Mouse (Mus musculus) induced T-regulatory cell, adult 2 months (primary cell): Measurements from ENCODE around the gene Slc45a1.
"Not testable (repeated sequence)": the region's sequence is repeated elsewhere in the genome, so short reads cannot be mapped to it uniquely, and the experiment has no call there.

Experiments
- DNase-seq: peaks from one replicate; pipeline ENCODE4 v3.0.0-alpha.2; 2012; ENCODE audit warnings: low read depth

The Slc45a1 gene

DNA sequence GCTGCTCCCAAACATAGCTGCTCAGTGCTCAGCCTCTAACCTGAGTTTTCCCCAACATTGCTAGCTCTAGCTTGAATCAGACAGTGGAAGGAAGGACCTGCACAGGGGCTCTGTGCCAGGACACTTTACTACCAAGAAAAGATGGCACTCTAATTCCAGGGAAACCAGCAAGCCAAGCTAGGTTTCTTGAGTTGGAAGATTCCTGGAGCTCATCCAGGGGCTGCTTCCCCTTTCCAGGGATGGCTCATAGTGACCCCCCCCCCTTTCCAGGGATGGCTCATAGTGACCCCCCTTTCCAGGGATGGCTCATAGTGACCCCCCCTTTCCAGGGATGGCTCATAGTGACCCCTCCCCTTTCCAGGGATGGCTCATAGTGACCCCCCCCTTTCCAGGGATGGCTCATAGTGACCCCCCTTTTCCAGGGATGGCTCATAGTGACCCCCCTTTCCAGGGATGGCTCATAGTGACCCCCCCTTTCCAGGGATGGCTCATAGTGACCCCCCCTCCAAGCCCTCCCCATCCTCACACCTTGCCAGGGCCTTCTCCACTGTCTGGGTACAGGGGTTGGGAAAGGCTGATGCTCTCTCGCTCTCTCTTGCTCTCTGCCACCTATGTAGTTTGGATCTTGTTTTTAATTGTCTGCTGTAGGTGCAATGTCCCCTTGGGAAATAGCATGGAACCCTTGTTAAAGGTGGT, 48.5 kb downstream of the Slc45a1 start:
- DNase-seq: no peak

DNA sequence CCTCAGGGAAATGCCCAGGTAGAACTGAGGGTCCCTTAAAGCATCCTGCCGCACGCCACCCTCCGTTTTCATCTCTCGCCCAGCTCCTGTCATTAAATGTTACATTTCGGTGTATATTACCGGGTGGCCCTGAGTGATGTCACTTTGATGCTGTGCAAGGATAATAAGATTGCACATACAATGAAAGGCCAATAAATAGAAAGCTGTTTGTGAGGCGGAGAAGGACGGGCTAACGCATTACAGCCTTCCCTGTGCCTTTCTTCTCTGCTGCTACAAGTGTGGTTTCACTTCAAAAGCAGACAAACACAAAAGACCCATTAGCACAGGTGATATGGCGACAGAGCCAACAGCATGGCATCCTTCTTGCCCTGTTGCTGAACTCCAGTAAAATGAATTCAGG, 50.5 kb downstream of the Slc45a1 start:
- no peak for DNase-seq

DNA sequence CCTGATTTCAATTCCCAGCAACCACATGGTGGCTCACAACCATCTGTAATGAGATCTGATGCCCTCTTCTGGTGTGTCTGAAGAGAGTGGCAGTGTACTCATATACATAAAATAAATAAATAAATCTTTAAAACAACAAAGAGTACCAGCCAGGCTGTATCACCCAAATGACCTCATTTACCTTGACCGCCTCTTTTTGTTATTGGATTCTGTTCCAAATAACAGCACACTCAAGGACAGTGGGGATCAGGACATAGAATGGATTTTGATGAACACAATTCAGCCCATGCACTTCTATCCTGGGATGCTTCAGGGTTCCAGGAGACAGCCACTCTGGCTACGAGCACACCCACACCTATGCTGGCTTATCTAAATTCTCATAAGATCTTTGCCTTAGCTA, 51.5 kb downstream of the Slc45a1 start:
- DNase-seq: not testable (repeated sequence)

DNA sequence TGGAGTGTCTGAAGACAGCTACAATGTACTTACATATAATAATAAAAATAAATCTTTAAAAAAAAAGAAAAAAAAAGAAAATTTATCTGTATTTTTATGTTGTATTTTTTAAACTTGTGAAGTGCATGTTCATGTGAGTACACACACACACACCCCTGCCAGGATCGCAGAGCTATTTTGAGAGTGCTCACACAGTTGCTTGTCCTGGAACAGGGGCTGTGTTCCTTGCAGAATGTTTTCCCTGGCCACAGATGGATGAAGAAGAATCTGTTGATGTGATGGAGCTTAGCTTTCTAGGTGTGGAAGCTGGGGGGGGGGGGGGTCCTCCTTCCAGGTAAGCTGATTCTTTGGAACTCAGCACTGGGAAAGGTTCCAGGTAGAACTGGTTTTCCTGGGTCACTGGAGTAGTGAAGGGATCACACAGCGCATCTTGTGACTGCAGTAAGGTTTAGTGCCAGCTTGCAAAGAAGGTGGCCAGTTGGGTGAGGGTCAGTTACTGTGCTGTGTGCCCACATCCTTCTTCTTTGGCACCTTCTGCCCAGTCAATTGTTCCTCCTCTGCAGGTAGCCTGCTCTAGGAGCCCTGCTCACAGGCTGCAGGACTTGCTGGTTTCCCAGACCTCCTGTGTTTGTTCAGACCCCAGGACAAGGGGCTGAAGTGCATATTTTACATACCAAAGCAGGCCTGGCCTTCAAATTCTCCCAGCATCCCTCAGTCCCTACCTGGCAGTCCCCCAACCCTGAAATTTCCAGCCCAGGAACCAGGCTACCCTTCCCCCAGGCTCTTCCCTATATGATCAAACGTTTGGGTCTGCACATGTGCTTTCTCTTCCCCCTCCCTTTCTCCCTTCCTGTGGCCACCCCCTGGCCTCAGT, 52.6 kb downstream of the Slc45a1 start:
- DNase-seq: no peak

DNA sequence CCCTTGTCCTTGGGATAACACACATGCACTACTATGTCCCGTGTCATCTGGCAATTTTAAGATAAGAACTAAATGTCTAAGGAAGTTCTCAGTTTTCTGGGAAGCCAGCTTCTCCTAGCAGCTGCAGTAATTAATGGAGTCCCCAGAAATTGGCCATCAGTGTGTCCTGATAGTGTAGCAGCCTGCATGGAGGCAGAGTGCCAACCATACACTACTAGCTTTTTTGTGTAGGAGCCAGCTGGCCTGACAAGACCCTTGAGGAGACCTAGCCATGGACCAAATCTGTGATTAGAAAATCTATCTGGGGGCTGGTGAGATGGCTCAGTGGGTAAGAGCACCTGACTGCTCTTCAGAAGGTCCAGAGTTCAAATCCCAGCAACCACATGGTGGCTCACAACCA, 53.3 kb downstream of the Slc45a1 start:
- no peak for DNase-seq

DNA sequence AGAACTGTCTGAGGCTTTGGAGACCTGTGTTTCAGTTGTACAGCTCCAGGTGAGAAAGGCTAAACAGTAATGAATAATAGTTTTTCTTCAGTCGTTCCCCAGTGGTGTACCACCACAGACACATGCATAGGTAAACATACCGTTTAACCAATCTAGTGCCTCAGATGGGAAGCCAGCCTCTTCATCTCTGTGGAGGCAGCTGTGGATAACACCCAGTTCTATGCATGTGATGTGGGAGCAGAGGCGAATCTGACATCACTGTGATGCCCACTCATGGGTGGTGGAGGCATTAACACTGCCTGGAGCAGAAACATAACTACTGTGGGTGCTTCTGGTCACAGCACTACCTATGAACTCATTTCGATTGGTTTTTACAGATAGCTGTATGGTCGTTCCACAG, 56.0 kb downstream of the Slc45a1 start:
- no peak for DNase-seq

DNA sequence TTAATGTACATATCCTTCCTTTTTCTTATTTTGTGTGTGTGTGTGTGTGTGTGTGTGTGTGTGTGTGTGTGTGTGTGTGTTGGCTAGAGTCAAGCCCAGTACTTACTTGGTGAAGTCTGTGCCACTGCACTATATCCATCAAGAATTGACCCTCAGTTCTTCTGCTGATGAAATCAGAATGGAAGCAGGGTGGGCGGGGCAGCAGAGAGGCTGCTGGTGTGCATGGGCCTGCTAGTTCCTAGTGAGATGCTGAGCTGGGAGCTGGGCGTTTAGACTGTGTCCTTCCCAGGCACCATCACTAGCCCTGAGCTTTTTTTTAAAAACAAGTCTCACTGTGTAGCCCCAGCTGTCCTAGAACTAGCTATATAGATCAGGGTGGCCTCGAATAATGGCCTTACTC, 56.9 kb downstream of the Slc45a1 start:
- no peak for DNase-seq

DNA sequence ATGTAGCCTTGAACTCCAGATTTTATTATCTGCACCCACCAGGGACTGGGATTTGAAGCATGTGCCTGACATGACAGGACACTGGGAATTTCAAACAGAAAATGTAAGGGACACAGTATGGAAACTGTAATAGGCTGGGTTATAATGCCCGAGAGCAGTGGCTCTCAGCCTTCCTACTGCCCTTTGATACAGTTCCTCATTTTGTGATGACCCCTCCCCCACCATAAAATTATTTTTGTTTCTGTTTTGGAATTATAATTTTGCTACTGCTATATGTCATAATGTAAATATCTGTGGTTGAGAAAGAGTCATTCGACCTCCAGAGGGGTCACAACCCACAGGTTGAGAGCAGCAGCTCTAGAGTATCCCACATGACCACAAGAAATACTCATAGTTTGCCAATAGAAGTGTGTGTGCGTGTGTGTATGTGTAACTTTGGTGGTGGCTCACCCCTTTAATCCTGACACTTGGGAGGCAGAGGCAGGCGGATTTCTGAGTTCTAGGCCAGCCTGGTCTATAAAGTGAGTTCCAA, 57.6 kb downstream of the Slc45a1 start:
- DNase-seq: peak; percentile 54

DNA sequence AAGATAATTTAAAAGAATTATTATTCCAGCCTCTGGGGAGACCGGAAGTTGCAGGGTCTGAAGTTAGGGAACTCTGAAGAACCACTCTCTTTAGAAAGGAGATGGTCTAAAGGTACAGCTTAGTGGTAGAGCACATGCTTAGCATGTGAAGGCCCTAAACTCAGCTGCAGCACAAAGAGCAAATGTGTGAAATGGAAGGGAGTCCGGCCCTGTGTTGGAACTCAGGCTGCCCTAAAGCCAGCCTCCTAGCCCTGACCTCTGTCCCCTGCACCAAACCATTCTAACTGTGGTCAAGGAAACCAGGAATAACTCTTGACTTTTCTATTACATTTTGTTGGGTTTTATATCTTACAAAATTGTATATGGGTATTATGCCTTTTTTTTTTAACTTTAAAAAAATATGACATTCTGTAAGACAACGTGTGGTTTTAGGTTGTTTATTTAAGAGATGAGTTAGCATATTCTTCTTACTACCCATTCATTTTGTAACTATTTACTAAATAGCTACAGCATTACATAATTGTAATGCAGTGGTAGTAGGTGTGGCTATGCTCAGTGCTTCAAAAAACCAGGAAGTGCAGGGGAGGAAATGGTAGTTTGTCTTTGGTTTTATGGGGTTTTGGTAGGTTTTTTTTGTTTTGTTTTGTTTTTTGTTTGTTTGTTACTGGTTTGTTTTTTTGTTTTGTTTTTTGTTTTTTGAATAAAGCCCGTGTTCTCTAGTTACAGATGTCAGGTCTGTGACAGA, 58.3 kb downstream of the Slc45a1 start:
- DNase-seq: peak; percentile 57

DNA sequence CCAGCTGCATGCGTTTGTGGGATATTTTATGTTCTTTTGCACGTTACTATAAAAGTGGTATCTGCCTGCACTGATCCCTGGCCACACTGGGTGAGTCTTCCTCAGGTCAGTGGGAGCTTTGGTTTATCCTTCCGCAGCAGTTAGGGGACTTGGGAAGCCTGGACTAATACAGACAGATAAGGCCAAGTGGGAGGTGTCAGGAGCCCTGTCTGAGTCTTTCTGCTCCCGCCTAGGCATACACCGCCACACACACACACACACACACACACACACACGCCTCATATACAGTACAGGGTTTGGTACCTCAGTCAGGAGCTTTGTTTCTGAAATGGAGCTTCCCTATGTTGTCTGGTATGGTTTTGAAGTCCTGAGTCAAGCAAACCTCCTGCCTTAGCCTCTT, 59.9 kb downstream of the Slc45a1 start:
- no peak for DNase-seq

DNA sequence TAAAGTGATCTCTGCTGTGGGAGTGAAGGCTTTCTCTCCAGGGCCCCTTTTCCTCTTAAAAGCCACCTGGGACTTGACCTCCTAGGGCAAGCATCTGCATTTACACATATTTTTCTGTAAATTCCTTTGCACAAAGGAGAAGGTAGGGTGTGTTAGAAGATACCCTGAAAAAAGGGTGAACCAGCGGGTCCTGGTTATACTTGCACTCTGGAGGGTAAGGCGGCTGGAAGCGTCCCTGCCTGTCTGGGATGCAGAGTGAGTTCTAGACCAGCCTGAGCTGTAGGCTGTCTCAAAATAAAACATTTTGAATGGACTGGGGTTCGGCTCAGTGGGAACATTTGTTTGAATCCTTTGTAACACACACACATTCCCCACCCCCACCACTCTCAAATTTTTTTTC, 60.4 kb downstream of the Slc45a1 start:
- no peak for DNase-seq

DNA sequence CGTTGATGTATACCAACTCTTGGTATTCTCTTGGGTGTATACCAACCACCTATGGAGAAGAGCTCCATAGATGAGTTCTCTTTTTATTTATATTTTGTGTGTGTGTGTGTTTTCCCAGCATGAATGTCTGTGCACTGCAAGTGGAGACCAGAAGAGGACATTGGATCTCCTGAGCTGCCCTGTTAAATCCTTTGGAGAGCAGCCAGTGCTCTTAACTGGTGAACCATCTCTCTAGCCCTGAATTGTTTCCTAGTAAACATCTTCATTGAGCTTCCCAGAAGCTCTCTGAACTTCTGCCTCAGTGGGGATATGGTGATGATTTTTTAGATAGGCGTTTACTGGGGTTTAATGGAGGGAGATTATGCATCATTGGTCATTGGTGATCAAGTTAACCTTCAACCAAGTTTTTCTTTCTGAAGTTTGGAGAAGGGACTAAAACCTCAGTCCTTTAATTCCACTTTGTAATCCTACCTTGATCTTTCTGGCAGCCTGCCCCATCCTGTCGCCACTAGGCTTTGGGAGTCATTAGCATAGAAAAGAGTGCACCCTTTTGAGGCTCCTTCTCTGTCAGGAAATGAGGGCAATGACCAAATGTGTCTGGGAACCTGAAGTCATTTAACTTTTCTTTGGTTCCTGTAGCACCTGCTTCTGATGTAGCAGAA, 61.2 kb downstream of the Slc45a1 start:
- DNase-seq: no peak

DNA sequence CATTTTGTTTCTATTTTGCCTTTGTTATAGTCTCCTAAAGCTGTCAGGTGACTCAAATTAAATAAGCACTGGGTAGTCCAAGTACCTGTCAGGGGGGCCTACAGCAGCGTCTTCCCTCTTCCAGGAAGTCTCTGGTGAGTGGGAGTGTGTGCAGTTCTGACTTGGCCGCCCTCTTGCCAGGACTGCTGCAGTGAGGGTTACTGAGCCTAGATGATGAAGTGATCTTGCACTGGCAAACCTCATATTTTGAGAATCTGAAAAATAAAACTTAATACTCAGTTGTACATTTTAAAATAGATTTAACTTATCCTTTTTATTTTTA, 63.7 kb downstream of the Slc45a1 start:
- no peak for DNase-seq

DNA sequence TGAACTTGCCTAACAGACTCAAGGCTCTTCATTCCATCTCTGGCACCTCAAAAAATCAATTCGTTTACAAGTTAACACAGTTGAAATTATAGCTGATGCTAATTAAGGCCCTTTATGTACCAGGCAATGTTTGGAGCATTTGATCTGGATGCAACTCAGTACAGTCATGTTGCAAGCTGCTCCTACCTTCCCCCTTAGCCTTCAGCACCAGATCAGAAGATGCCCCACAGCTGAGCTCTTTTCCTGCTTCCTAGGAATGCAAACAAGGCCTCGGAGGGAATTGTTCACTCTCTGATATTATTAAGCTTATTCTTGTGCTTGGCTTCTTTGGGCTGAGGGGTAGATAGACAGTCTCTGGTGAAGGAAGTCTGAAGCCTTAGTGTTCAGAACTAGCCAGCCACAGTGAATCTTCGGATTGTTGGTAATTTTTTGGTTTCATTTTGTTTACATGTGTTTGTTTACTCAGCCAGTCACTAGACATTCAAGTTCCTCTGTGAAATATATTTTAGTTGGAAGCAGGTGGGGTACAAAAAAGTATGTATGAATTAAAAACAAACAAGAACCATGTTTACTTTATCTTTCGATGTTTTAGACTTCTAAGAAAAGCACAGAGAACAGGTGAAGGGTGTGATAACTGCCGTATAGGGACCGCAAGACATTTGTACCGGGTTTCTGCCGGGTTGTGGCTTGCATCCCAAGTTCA, 64.2 kb downstream of the Slc45a1 start:
- DNase-seq: peak; percentile 58

DNA sequence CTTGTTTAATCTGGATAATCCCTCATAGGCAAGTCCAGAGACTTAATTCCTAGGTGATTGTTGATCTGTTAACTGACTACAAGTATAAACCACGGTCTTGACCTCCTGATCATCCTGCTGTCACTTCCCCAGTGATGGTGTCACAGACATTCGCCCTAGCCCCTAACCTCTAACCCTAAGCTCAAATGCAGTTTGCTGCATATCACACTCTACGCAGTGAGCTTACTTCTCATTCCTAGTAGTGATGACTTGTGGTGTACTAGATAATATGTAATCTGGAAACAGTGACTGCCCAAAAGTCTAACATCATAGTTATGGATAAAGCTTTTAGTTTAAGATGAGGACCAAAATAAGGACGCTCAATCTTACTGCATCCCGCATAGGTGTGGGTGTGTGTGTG, 65.7 kb downstream of the Slc45a1 start:
- DNase-seq: no peak

DNA sequence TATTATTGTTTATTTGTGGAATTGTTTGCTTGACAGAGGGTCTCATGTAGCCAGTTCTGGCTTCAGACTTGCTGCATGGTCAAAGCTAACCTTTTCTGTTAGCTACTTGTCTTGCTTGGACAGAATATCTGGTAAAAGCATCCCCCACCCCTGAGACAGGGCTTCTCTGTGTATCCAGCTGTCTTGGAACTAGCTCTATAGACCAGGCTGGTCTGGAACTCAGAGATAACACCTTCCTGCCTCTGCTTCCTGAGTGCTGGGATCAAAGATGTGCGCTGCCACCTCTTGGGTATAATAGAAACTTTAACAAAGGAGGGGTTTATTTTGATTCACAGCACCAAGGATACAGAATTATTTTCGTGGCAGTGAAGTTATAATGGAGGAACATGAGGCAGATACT, 66.2 kb downstream of the Slc45a1 start:
- DNase-seq: no peak

DNA sequence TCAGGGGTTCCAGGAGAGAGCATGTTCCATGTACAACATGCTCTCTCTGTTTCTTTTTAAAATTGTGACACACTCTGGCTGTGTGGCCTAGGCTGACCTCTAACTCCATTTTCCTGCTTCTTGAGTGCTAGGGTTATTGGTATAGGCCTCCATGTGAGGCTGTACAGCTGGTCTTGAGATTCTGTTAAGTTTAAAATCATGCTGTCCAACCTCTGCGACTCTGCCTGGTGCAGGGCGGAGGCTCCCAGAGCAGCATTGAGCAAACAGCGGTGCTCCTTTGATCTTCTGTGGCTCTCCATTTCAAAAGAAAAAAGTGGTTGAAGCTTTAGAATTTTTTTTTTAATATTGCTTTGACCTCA, 68.2 kb downstream of the Slc45a1 start:
- peak; percentile 43 for DNase-seq

DNA sequence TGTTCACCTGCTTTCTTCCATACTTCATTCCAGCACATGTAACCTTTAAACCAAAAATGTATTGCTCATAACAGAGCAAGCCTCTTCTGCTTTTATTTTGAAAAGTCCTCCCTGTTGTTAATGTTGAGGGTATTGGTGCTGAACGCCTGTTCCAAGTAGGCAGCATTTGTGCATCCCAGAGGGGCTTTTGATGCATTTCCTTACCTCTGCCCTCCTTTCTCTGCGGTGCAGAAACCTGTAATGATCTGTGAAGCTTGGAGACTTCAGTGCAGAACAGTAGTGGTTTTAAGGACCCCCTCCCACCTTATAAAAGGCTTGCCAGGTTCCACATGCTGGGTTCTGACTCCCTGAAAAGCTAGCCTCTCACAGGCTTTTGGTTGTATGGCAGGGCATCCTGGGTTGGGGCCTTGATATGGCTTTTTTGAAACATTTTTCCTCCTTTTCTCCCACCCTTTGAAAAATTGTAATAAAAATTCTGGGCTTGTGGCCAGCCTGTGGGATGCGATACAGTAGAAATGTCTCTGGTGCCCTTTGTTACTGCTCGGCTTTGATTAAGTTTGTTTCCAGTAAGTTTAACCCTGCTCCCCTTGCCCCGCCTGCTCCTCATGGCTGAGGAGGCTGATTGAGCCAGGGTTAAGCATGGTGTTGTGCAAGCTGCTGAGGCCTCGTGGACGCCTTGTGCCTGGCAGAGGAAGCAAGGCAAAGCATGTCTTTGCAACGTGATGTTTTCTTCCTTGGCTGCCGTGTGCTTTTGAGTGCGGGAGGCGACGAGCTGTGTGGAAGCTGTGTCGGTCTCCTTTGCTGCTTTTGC, 68.8 kb downstream of the Slc45a1 start:
- DNase-seq: no peak

DNA sequence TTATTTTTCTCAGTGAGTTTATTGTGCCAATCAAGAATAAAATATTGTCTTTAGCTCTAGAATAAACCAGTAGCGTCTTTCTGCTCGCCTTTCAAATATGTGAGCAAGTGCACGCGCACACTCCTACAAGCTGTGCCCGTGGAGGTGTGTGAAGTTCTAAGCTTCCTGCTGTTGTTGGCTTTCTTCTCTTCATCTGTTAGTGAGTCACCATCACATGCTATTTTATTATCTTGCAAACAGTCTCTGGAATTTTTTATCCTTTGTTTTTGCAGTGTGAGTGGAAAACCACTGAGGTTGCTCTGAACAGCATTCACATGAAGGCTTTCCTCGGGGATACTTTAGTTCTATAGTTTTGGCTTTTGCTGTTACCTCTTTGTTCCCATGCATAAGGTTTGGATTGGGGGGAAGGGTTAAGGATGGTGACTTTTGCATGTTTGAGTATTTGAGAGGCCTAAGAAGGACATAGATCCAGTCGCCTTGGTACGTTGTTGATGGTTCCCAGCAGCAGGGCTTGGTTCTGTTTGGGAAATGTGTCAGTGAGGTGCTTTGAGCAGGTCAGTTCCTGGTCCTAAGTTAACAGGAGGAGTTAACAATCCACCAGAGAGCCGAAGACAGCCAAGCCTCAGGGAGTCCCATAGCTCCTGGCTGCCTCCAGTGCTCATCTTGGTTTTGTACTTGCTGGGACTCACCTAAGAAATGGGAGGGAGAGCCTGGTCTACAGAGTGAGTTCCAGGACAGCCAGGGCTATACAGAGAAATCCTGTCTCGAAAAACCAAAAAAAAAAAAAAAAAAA, 69.8 kb downstream of the Slc45a1 start:
- DNase-seq: no peak
